Mouse (Mus musculus) lung, postnatal 0 days (tissue): ENCODE data around the gene Pou2f3.
"Not testable (repeated sequence)": the region's sequence is repeated elsewhere in the genome, so short reads cannot be mapped to it uniquely, and the experiment has no call there.

Experiments
- CTCF ChIP-seq: IDR thresholded peaks from 2 replicates; pipeline ENCODE4 v1.5.1; 2016; ENCODE audit warnings: antibody characterized with exemption, mild to moderate bottlenecking
- EP300 ChIP-seq: IDR thresholded peaks from 2 replicates; pipeline ENCODE4 v1.6.1; 2016; ENCODE audit warnings: antibody characterized with exemption, mild to moderate bottlenecking, control low read depth

DNA sequence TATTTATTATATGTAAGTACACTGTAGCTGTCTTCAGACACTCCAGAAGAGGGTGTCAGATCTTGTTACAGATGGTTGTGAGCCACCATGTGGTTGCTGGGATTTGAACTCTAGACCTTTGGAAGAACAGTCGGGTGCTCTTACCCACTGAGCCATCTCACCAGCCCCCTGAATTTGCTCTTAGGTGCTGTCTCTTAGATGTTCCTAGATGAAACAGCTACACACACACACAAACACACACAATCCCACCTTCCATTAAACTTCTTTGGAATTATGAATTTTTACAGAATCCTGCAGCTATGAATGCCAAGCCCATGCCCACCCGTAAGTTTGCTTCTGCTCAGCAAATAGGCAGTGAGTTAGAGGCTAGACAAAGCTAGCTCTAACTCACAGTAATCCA, 88.2 kb downstream of the Pou2f3 start:
- not testable (repeated sequence) for TF ChIP-seq CTCF, EP300
